Mouse (Mus musculus) forebrain, embryonic 15.5 days (tissue): ENCODE measurements at regions not wholly inside any gene's neighbourhood (a gene's known extent, or its start where the extent isn't known, plus 50 kb on each side); places are given as distances from the start of the nearest gene placed in this dataset.

ENCODE experiments used
- ATAC-seq: fragments of 200-750 bp; cut with Nextera tagmentation; replicated peaks from 2 replicates; pipeline ENCODE4 v1.8.0; 2017; ENCODE audit warnings: mild to moderate bottlenecking, moderate TSS enrichment, moderate library complexity
- H3K27ac ChIP-seq: fragments of 300-500 bp; sonication (generic); replicated peaks from 2 replicates; pipeline ENCODE4 v1.5.1; 2015; ENCODE audit warnings: mild to moderate bottlenecking, inconsistent platforms
- H3K27me3 ChIP-seq: fragments of 300-500 bp; sonication (generic); 2 replicates; pipeline ENCODE4 v1.6.1; 2015; ENCODE audit warnings: inconsistent platforms
- H3K36me3 ChIP-seq: fragments of 300-500 bp; sonication (generic); 2 replicates; pipeline ENCODE4 v1.6.1; 2015; ENCODE audit warnings: mild to moderate bottlenecking, inconsistent platforms
- H3K4me1 ChIP-seq: fragments of 300-500 bp; sonication (generic); 2 replicates; pipeline ENCODE4 v1.6.1; 2015; ENCODE audit warnings: inconsistent platforms
- H3K4me2 ChIP-seq: fragments of 300-500 bp; sonication (generic); replicated peaks from 2 replicates; pipeline ENCODE4 v1.6.1; 2015; ENCODE audit warnings: mild to moderate bottlenecking, inconsistent platforms
- H3K4me3 ChIP-seq: fragments of 300-500 bp; sonication (generic); 2 replicates; pipeline ENCODE4 v1.5.1; 2015; ENCODE audit warnings: mild to moderate bottlenecking, inconsistent platforms
- H3K9ac ChIP-seq: fragments of 300-500 bp; sonication (generic); replicated peaks from 2 replicates; pipeline ENCODE4 v1.6.1; 2015; ENCODE audit warnings: mild to moderate bottlenecking, inconsistent platforms
- H3K9me3 ChIP-seq: fragments of 300-500 bp; sonication (generic); 2 replicates; pipeline ENCODE4 v1.6.1; 2016; ENCODE audit warnings: inconsistent platforms
- WGBS: fragments of 180-500 bp; shearing (Covaris S2); methylation state at CpG from one replicate; pipeline ENCODE4 v1.1.7; 2015; ENCODE audit warnings: mixed read lengths; 5-methylcytosine and 5-hydroxymethylcytosine counted together

GRCm38 (mm10) chr9:40587421-40587820 is 56.2 kb upstream of the Gramd1b start:
- H3K27ac ChIP-seq: no peak overlapping the region
- H3K27me3 ChIP-seq: no peaks in the 10 kb centered on the region
- no peak overlapping the region for H3K4me2 ChIP-seq
- 66% methylated on average over 2 of the region's 2 CpGs for WGBS
- no peak overlapping the region for H3K9ac ChIP-seq
- H3K4me1 ChIP-seq: 0 out of 2 replicates have a peak, but pooled peaks cover 3% of the 10 kb centered on the region
- H3K36me3 ChIP-seq: no peaks in the 10 kb centered on the region
- no peaks in the 10 kb centered on the region for H3K9me3 ChIP-seq
- no peak for ATAC-seq
- H3K4me3 ChIP-seq: no peak overlapping the region

DNA sequence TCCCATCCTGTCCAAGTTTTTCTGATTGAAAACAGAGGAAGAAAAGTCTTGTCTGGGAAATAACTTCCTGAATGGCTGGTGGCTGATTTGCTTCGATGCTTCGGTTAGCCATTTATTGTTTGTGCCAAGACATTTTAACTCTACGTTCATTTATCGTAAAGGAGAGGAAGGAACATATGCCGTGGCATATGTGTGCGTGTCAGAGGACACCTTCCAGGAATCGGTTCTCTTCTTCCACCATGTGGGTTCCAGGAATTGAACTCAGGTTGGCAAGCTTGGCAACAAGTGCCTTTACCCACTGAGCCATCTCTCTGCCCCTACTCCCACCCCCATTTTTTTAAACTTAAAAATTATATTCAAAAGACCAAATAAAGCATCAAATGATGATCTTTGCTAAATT is 55.4 kb upstream of the Gramd1b start:
- Histone ChIP-seq H3K4me1 (0 out of 2 replicates have a peak, but pooled peaks cover 3% of the 10 kb centered on the region), H3K27ac (no peak overlapping the region), H3K9me3 (no peaks in the 10 kb centered on the region), H3K4me2 (no peak overlapping the region), H3K36me3 (no peaks in the 10 kb centered on the region), H3K4me3 (no peak overlapping the region), H3K9ac (no peak overlapping the region), H3K27me3 (no peaks in the 10 kb centered on the region)
- 72% methylated on average over 7 of the region's 7 CpGs for WGBS
- no peak for ATAC-seq

DNA sequence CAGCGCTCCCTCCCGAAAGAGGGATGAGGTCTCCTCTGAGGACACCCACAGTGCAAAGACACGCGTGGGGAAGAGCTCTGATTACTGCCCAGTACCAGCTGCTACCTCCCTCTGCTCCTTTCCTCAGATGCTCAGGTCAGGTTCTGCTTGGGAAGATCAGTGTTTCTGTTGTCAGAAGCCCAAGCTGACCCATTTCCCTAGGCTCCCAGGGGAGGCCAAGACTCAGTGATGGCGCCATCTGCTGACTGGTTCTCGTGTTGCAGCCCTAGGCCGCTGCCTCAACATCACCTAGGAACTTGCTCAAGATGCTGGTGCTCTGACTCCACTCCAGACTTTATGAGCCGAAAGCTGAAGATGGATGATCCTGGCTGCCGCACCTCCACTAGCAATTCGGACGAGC is 52.4 kb upstream of the Gramd1b start:
- 56% methylated on average over 11 of the region's 11 CpGs for WGBS
- Histone ChIP-seq H3K4me2 (no peak overlapping the region), H3K9me3 (no peaks in the 10 kb centered on the region), H3K36me3 (no peaks in the 10 kb centered on the region), H3K9ac (no peak overlapping the region), H3K4me1 (0 out of 2 replicates have a peak, but pooled peaks cover 3% of the 10 kb centered on the region), H3K27me3 (no peaks in the 10 kb centered on the region), H3K27ac (no peak overlapping the region), H3K4me3 (no peak overlapping the region)
- 0 out of 2 replicates have a peak, but pooled peaks have one; percentile 66 for ATAC-seq

DNA sequence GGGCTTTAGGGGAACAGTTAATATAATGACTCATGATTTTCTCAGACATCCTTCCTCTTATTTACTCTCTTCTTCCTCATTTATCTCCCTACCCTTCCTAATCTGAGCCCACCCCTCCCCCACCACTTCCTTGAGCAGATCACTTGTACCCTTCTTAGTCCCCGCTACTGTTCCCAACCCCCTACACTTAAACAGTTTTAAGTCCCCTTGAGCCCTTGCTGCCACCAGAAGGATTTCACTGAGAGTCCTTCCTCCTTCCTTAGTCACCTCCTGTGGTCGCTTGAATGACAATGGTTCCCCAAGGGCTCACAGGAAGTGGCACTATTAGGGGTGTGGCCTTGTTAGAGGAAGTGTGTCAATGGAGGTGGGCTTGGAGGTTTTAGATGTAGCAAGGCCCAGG is 50.7 kb upstream of the Gramd1b start:
- Histone ChIP-seq H3K4me1 (0 out of 2 replicates have a peak, but pooled peaks cover 3% of the 10 kb centered on the region), H3K9me3 (no peaks in the 10 kb centered on the region), H3K4me3 (no peak overlapping the region), H3K4me2 (no peak overlapping the region), H3K36me3 (no peaks in the 10 kb centered on the region), H3K9ac (no peak overlapping the region), H3K27ac (no peak overlapping the region), H3K27me3 (no peaks in the 10 kb centered on the region)
- WGBS: 83% methylated on average over 2 of the region's 2 CpGs
- no peak for ATAC-seq
